Mouse (Mus musculus) E14TG2a.4 (cell line): Measurements from ENCODE around the gene Myh6.
"Not testable (repeated sequence)": the region's sequence is repeated elsewhere in the genome, so short reads cannot be mapped to it uniquely, and the experiment has no call there.

Experiments used
- CTCF ChIP-seq: conservative IDR thresholded peaks from 2 replicates; pipeline ENCODE4 v1.5.1; 2014; ENCODE audit warnings: low read length
- NANOG ChIP-seq: IDR thresholded peaks from 2 replicates; pipeline ENCODE4 v1.6.1; 2014; ENCODE audit warnings: borderline replicate concordance, low read length, mixed read lengths
- POU5F1 ChIP-seq: IDR thresholded peaks from 2 replicates; pipeline ENCODE4 v1.6.1; 2014; ENCODE audit warnings: low read length, borderline replicate concordance

DNA sequence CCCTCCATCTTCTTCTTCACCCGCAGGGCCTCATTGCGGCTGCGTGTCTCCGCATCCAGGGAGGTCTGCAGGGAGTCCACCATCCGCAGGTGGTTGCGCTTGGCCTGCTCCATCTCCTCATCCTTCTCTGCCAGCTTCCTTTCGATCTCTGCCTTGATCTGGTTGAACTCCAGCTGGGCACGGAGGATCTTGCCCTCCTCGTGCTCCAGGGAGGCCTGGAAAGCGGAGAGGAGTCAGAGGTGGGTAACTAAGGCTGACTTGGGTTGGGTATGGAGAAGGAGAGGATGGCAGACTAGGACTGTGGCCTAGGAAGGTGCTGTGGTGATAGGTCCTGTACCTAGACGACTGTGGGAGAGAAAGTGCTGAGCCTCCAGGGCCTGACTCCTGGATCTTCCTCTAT, 19.7 kb downstream of the Myh6 start:
- TF ChIP-seq CTCF, POU5F1, NANOG: not testable (repeated sequence)
